Mouse (Mus musculus): ENCODE measurements around the gene Pim3.

GRCm38 (mm10) chr15:88892252-88892651, 30.3 kb downstream of the Pim3 start:
- no peak for TF ChIP-seq CTCF (IDR thresholded peaks at IDR 0.05; ENCODE audit: borderline replicate concordance, insufficient read depth, low read depth, low read length)
- no peak for TF ChIP-seq POLR2A (IDR thresholded peaks at IDR 0.05; ENCODE audit: borderline replicate concordance, insufficient read depth, low read length)

All from cerebellum, adult 2 months (tissue).